Mouse (Mus musculus) heart, postnatal 14 days (tissue): Measurements from ENCODE around the gene Chil5. TPM values are rescaled to one million over a fixed set of nuclear protein-coding genes. Genes with fewer than 3 reads are reported as not detected.
A peak's percentile ranks its signal among the peaks of the same experiment; 100 is the strongest.
"Not testable (repeated sequence)": the region's sequence is repeated elsewhere in the genome, so short reads cannot be mapped to it uniquely, and the experiment has no call there.

Experiments used
- DNase-seq, 2 experiments: peaks; one replicate each; pipeline ENCODE4 v3.0.0; 2021 to 2022
- intact Hi-C: fragments of 180-260 bp; cut with DNase I; formaldehyde crosslinking; loops from one replicate; pipeline ENCODE4 v1.15.1; 2025
- long read RNA-seq, 2 experiments: library from polyadenylated mRNA; stranded (forward); transcript quantifications; one replicate each; pipeline ENCODE4 v2.0.0; 2021
- total RNA-seq, 2 experiments: library from RNA; stranded (reverse); gene quantifications; 2 replicates each; pipeline ENCODE4 v1.2.3; 2021

The Chil5 gene
- not detected for total RNA-seq
- long read RNA-seq, experiment 1, partial matches to known transcripts: 0 of 1 reads
- long read RNA-seq, experiment 1, other reads (novel, unspliced or antisense): 1 of 1 reads
- long read RNA-seq, experiment 2: 0 reads

DNA sequence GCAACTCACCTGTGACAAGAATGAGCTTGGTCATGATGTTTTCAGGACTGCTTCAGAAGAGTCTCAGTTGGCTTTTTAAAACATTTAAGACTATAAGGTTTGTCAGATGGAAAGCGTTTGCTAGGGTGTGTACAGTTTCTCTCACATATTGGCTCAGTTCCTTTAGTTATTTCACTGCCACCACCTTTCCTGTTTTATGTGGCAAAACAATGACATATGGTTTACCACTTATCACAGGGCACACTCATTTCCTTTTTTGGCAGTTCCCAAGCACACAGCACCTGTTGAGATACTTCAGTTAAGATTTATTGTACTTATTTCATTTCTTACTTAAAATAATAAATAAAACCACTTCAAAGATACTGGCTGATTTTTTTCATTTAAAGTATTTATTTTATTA lies at the start of gene Chil5:
TSS of gene Chil5 (minus strand) at position 34 of the 400 bp plus-strand sequence.
- DNase-seq: no peak
- intact Hi-C loops: no loop called here

GRCm38 (mm10) chr3:106074824-106075223 lies 42.2 kb upstream of the Chil5 start:
- DNase-seq: no peak
- intact Hi-C loops: no loop called here

DNA sequence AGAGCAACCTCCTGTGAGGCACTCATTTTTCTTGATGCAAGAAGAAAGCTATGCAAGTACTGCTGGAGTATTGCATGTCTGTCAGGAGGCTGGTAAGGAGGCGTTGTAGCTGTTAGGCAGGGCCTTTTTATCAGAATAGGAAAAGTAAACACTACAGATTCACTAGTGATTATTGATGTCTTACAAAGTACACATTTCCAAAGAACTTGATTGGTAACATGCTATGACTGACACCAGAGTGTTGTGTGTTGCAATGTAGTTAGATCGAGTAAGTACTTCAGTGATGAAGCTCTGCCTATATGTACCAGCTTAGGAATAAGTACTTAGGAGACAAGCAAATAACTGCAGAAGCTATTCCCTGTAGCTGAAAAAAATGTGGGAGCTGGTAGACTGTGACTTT lies 38.4 kb upstream of the Chil5 start:
- intact Hi-C loops: no loop called here
- no peak for DNase-seq

- DNase-seq, intact Hi-C loops: not testable (repeated sequence)
These were observed 35.1 kb upstream of the Chil5 start for GRCm38 (mm10) chr3:106067707-106068106.

GRCm38 (mm10) chr3:106057966-106058365 lies 25.4 kb upstream of the Chil5 start:
- intact Hi-C loops: no loop called here
- no peak for DNase-seq

DNA sequence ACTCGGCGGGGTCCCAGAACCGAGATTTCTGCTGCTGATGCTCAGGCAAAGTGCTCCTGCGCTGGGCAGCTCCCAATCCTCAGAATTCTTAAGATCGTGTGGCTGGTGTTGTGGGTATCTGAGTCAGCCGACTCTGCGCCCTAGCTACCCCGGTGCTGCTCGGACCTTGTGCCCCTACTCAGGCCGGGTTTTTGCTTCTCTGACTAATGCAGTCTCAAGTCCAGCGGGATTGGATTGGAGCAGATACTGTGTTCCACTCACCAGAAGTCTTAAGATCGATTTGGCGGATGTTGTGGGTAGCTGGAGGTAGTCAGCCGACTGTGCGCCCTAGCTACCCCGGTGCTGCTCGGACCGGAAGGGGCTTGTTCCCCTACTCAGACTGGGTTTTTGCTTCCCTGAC lies 19.3 kb upstream of the Chil5 start:
- intact Hi-C loops: no loop called here
- no peak for DNase-seq

GRCm38 (mm10) chr3:106040306-106040705 lies 7.7 kb upstream of the Chil5 start:
- DNase-seq: no peak
- intact Hi-C loops: no loop called here

- intact Hi-C loops: no loop called here
- no peak for DNase-seq
These were observed 8.5 kb downstream of the Chil5 start for GRCm38 (mm10) chr3:106024135-106024534.

DNA sequence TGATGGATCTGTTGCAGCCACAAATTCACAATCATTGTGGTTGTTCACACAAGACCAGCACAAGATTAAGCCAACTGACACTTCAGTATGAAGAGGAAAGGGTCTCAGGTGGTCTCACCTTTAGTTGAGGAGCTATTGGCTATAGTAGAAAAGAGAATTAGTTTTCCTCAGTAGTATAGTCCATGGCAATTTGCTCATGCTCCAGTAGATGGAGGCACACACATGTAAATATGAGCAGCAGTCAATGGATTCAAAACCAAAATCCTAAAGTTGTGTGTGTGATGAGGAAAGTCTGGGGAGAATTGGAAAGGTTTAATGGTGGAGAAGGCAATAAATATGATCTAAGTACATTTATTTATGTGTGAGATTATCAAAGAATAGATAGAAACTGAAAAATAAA lies 10.8 kb downstream of the Chil5 start:
- intact Hi-C loops: no loop called here

DNA sequence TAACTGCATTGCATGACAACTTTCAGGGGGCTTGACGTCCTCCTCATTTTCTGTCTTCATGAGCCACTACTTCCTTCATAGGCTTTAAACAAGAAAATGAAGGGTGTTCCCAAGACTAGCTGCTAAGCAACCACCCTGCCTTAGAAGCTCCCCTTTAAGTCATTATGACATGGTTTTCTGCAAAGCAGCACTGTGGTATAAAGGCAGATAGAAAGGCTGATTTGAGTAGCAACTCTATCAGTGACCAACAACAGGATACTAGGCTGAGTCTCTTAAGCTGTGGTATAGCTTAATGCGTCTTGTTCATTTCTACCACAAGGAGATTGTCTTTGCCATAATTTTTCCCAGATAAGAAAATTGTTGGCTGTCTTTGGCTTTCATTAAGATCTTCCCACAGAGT lies 18.1 kb downstream of the Chil5 start, which contains the start of gene Pifo:
TSS of gene Pifo (minus strand) at position 101 of the 400 bp plus-strand sequence.
- intact Hi-C loops: no loop called here
- DNase-seq: no peak

More for the DNA sequence above, 10.8 kb downstream of the Chil5 start:
- no peak for DNase-seq

GRCm38 (mm10) chr3:106003360-106003759 lies 29.3 kb downstream of the Chil5 start:
- DNase-seq, intact Hi-C loops: not testable (repeated sequence)

GRCm38 (mm10) chr3:106001416-106002370 lies 30.9 kb downstream of the Chil5 start:
- peak in 1 of 2 experiments; percentile 2 for DNase-seq

GRCm38 (mm10) chr3:106000707-106001375 lies 31.8 kb downstream of the Chil5 start:
- intact Hi-C loops: no loop called here
- DNase-seq: no peak

More at GRCm38 (mm10) chr3:106001416-106002370, 30.9 kb downstream of the Chil5 start:
- intact Hi-C loops: no loop called here

GRCm38 (mm10) chr3:105994730-105995129 lies 37.9 kb downstream of the Chil5 start:
- DNase-seq: no peak
- intact Hi-C loops: no loop called here

GRCm38 (mm10) chr3:105991653-105992283 lies 40.8 kb downstream of the Chil5 start:
- peak; percentile 42 to 73 for DNase-seq
- intact Hi-C loops: loop anchor here (2.0 kb wide), 1 partner anchor 457 kb away; no protein-coding TSS in a partner anchor

DNA sequence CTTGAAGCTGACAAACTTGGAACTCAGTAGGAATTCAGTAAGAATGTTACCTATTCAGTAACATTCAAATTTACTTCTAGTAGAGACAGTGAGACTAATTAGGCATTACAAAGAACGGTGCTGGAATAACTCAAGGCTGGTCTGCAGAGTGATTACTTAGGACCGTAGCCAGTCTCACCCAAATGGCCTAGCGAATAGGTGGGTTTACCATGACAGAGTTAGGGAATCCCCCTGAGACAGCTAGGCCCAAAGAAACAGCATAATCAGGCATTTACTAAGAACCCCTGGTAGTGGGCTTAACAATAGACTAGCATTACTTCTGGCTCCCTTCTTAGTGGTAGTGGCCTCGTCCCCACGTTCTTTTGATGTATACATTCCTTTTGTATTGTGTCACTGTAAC lies 43.0 kb downstream of the Chil5 start:
- DNase-seq, intact Hi-C loops: not testable (repeated sequence)

GRCm38 (mm10) chr3:105974174-105974573 lies 58.4 kb downstream of the Chil5 start:
- intact Hi-C loops: no loop called here
- DNase-seq: no peak

DNA sequence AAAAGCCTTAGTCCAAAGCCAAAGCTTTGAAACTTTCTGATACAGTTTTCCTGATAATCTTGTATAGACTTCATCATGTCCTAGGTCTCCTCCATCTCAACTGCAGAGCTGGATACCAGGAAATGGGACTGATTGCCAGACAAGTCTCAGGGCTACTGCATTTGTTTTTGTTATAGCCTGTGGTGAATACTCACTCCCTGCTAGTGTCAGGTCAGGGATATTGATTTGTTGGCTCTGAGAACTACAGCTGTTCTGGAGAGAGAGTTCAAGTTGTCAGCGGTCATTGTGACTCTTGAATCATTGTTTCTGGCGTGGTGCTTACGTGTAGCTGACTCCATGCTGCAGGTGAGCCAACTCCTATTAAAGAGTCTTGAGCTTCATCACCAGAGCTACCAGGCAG lies 59.2 kb downstream of the Chil5 start, which contains the start of gene Ovgp1:
TSS of gene Ovgp1 (plus strand) at position 301 of the 400 bp plus-strand sequence.
- no peak for DNase-seq
- intact Hi-C loops: no loop called here

- intact Hi-C loops: no loop called here
- DNase-seq: no peak
These were observed 60.7 kb downstream of the Chil5 start for GRCm38 (mm10) chr3:105971831-105972446.
